Mouse (Mus musculus) gastrocnemius, adult 18-20 months (tissue): Measurements from ENCODE around the gene Usp46. TPM values are rescaled to one million over a fixed set of nuclear protein-coding genes. Genes with fewer than 3 reads are reported as not detected.
"Not testable (repeated sequence)": the region's sequence is repeated elsewhere in the genome, so short reads cannot be mapped to it uniquely, and the experiment has no call there.

ENCODE experiments used
- DNase-seq: peaks from one replicate; pipeline ENCODE4 v3.0.0; 2021; ENCODE audit warnings: low spot score
- total RNA-seq, 2 experiments: library from RNA; stranded (reverse); gene quantifications; 2 replicates each; pipeline ENCODE4 v1.2.3; 2021

The Usp46 gene
- total RNA-seq, 2 experiments from 2014 or later: 10.4 to 16.0 TPM

DNA sequence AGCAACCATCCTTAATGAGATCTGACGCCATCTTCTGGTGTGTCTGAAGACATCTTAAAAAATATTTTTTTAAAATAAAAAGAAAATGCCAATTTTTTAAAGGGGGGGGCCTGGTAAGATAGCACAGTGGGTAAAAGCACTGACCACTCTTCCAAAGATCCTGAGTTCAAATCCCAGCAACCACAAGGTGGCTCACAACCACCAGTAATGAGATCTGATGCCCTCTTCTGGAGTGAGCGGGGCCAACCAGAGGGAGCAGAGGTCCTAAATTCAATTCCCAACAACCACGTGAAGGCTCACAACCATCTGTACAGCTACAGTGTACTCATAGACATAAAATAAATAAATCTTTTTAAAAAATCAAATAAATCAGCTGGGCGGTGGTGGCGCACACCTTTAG, 2.3 kb upstream of the Usp46 start:
- not testable (repeated sequence) for DNase-seq

DNA sequence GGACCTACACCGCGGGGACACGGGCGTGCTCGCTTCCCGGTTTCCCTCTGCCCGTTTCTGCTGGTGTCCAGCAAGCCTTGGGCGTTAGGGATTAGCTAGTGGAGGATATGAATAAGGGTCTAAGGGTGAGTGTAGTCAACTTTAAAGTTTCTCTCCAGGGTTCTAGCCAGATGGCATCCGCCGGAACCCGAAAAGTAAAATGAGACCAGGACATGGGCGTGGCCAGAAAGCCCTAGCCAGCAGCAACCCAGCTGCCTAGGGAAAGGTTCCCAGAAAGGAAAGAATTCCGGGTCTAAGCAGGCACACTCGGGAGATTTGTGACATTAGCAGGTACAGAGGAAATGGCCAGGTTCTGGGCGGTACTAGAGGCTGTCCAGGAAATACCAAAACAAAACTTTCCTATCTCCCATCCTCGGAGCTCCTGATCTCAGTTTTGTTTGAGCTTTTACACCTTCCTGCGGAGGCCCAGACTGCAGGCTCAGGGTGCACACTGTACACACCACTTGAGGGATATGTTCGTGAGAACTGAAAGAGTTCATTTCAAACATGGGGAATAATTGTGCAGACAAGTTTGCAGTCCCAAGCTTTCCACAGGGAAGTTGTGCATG, 587 bp upstream of the Usp46 start:
- DNase-seq: peak; percentile 80

DNA sequence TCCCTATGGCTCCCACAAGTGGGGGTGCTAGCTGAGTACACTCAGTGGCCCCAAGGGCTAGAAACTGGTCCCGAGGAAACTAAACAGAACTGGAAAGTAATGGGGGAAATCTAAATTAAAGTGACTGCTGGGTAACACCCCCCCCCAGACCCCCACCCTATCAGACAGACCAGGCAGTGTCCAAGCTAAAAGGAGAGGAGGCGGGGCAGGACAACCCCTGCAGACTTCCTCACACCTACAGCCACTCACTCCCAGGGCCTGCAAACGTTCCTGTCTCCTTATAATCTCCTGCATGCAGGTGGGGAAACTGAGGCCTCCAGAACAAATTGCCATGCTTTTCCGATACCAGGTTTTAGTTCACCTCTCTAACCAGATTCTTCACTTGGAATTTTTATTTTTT, 885 bp downstream of the Usp46 start:
- DNase-seq: no peak

DNA sequence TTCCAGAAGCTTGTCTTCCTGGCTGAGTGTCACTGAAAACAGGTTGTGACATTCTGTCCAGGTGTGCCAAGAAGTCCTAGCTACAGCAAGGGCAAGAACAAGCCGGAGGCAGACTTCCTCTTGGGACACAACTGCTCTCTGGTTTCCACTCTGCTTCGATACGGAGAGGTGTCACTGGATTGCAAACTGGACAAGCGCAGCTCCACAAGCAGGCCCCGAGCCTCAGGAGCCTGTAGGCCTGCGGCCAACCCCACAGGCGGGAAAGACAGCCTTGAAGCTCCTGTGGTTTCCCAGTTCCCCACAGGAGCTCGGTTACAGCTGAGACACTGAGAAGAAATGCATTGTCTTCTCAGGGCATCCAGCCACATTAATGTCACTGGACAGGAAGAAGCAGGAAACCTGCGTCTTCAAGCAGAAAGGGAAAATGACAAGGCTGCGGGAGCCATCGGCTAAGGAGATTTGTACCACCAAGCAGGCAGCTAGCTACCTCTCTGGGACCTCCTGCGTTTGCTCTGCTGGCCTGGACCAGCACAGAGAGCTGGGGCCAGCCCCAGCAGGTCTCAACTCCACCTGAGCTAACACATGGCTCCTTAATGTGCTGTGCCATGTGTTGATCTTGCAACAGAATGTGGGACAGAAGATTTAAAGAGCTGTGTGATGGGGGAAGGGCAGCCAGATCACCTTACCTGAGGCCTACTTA, 1.7 kb downstream of the Usp46 start:
- no peak for DNase-seq

DNA sequence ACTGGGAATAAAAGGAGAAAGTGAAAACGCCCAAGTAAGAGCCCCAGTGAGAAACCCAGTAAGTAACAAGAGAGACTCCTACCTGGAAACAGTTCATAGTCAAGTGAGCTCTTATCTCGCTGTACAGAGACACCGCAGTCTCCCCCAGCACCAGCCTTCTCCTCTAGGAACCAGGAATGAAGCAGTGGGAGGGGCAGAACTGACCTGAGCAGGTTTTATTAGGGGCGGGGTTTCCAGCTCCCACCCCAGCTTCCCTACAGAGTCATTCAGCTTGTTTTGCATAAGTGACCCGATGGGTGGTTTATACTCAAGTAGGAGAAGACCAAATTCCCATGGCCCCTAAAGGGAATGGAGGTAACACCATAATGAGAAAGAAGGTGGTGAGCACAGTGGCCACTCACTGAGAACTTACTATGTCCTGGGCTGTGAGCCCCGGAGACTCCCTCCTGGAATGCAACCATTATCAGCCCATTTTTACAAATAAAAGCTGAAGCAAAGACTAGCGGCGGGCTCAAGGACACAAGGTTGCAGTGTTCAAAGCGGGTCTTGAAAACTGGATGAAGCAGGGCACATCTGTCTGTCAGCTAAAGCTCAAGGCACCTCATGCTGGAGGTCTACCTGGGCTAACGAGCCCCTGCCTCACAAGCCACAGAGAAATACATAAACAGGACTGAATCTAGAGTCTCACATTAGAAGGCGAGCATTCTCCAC, 2.5 kb downstream of the Usp46 start:
- DNase-seq: no peak

DNA sequence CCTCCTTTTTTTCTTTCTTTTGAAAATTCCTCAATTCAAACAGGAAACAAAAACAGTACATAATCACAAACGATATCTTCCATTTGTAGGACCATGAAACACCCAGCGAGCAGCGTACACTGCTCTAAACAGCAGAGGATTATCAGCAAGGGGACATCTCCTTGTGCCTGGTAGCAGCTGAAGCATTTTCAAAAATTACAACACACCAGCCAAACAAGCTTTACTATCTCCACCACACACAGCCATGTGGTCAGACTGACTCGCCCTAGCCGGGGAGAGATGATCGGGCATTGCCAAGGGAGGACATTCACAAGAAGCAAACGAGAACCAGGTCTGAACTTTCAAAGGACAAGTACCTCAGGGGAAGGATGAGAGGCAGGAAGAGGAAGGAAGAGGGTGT, 3.4 kb downstream of the Usp46 start:
- no peak for DNase-seq

DNA sequence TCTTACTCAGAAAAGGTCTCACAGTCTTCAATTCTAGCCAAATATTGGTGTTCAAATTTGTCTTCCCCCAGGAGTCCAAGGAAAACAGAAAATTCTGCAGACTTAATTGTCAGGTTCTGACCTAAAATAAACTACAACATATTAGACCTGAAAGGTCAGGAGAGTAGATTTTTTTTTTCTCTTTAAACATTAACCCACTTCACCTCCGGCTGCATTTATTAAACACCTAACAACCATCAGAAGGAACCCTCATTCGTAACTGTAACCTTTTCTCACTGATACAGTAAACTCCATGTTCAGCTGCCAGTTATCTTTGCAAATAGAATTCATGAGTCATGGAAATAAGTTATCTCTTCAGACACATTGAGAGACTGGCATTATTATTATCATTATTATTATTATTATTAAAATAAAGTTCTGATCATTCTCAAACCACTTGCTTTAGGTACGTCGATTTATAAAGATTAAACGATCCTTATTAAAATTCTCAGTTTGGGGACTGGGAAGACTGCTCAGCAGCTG, 4.9 kb downstream of the Usp46 start:
- no peak for DNase-seq

DNA sequence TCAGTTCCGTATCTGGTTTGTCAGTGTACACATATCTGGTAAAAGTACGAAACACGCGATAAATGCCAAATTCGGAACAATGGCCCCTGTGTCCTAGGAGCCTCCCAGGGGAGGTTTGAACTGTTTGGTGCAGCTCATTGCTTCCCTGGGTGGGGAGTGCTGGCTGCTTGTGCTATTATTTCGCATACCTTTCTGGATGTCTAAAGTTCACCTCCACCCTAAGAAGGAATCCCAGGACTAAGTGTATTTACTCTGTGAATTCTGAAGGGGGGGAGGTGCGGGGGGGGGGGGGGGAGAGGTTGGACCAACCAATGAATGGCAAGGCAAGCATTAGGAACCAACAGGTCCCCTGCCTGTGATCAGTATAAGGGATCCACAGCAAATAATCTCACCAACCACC, 6.0 kb downstream of the Usp46 start:
- DNase-seq: no peak

DNA sequence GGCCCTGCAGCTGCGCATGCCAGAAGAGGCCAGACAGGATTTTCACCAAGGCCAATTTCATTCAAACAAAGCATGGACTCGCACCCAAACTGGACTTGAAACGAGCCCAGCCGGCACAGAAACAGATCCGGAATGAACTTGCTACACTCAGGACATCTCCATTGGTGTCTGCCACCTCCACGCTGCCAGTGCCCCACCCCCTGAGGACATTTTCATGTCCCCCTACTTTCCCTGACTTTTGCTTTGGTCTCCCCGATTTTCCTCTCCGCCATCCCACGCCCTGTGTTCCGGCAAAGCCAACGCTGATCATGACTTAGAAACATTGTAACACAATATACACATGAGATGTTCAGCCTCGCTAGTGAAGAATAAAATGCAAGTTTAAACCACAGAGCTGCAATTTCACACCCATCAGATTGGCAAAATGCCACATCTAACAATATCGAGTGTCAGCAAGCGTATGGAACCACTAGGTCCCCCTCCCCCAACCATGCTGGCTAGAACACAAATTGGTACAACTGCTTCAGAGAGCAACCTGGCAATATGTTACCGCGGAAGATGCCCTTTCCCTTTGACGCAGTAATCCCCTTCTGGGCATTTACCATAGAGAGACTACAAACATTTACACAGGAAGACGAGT, 6.7 kb downstream of the Usp46 start:
- no peak for DNase-seq

DNA sequence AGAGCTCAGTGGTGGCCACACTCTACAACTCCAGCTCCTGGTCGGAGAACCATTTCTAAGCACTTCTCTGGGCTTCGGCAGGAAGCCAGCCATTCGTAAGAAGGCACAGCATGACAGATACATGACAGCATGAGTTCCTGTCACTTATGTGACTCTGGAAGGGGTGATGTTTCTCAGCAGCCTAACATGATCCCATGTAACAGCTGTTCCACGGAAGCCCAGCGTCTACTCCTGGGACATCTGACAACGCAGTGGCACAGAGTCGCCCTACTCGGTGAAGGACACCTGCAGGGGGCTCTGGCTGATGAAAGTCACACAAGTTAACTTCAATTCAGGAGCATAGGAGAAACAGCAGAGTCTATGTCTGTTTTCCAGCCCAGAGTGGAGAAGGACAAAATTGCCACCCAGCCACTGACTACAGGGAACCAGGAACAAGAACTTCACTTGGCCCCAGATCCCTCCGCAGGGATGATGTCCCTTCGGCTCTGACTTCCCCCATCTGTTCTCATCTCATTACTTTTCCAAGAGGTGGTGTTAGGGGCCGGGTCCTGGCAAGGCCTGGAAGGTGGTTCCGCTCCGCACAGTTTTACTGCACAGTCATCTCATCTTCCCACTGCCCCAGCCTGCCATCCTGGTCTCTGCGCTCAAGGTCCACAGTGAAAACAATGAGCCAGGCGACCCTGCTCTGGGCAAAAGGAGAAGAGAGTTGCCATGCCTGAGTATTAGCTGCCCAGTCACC, 15.9 kb downstream of the Usp46 start:
- DNase-seq: no peak

DNA sequence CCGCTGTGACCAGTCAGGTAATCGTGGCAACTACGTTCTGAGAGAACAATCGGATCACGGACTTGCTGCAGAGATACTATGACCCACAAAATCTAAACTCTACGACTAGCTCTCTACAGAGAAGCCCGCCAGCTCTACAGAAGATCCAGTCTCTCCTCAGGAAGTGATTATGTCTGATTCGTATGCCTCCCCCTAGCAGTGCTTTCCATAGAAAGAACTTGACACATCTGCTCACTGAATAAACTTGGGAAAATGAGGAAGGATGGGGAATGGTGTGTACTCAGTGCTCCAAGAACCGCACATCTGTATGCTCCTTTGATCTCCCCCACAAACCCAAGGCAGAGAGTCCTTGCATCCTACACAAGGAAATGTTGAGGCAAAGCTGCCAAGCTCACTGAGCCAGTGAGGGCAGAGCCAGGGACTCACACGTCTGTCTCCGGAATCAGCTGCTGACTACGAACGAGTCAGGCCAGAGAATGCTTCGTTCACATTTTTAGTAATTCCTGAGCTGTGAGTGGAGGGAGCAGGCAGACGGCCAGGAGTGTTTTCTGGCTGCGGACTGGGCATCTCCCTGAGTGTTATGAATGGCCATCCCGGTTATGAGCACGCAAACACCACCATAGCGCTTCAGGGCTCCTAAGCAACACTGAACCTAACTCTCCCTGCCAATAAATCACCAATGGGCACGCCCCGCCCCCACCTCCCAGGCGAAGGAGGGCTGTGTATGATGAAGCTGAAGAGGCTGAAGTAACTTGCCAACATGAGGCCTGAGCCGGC, 16.6 kb downstream of the Usp46 start:
- no peak for DNase-seq

DNA sequence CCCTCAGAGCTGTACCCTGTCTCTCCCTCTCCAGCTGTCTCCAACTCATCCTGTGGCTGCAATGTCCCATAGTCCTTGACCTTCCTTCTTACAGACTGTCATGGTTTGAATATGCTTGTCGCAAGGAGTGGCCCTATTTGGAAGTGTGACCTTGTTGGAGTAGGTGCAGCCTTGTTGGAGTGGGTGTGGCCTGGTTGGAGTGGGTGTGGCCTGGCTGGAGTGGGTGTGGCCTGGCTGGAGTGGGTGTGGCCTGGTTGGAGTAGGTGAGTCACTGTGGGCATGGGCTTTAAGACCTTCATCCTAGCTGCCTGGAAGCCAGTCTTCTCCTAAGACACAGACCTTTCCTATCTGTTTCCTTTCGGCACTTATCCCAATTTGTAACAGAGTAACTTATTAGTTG, 17.3 kb downstream of the Usp46 start:
- DNase-seq: no peak

DNA sequence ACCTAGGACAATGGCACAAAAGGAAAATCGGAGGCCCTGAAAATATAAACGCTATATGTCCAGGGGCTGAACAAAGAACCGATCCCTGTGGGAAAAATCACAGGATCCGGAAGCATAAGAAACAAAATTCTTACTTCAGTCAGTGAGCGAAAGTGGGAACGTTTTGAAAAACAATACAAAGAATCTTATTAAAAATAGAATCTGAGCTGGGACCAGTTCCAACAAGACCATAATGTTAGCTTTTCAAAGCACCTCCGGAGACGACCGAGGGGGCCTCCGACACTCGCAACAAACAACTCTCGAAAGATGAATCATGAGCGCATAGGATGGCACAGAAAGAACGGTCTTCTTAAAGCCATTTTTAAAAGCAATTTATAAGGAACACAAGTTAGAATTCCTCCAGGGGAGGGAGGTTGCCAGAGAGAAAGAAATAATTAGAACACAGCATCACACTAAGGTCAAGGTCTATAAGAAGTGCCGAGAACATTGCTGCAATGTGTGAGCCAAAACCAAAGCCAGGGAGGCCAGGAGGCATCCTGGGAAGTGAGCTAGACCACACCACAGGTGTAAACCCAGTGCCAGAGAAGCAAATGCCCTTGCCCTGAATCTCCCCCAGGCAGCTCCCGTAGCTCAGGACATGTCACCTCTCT, 19.3 kb downstream of the Usp46 start:
- DNase-seq: no peak

DNA sequence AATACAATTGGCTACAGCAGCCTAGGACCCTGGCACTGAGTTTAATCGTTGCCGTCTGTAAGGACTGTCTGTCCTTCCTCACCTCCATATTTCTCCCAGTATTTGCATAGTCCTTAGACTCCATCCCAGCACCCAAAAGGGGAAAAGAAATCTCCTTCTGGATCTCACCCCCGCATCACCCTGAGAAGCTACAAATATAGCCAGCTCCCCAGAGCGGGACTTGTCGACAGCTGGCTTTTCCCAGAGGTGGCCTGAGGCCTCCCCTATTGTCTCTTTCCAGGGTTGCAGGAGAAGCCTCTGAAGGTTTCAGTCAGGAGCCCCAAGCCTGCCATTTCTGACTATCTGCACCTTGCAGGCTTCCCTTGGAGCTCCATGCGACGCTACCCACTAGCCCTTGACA, 23.6 kb downstream of the Usp46 start:
- no peak for DNase-seq

DNA sequence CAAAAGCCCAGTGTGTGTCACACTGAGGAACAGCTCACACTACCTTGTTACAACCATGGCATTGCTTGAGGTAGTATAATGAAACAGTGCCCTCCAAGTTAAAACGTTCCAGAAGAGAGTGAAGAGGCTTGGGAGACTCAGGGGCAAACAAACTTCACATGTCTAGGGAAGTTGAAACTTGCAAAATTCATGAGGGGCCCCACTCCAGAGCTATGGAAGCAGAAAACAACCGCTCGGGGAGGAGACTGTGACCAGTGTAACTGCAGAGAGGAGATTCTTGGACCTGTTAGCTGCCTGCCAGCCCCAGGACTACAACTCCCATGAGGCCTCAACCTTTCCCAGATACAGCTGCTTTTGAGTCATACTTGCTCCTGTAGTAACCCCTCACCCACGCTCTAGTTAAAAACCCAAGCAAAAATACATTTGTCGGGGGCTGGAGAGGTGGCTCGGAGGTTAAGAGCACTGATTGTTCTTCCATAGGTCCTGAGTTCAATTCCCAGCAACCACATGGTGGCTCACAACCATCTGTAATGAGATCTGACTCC, 25.4 kb downstream of the Usp46 start:
- no peak for DNase-seq

DNA sequence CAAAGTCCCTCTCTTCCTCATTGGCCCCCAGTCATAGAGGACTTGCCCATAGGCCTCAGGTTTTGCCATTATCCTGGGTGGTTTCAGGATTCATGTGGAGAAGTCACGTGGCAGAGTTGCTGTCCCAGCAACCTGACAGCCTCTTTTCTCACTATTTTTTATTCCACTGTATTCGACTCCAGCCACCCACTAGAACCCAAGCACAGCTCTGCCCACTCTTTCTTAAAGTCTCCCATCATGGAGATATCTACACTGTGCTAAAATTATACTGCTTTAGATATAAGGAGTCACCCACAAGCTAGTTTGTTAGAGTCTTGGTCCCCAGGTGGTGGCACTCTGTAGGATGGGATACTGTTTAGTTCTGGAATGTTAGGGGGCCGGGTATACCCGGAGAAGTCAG, 27.7 kb downstream of the Usp46 start:
- DNase-seq: no peak

DNA sequence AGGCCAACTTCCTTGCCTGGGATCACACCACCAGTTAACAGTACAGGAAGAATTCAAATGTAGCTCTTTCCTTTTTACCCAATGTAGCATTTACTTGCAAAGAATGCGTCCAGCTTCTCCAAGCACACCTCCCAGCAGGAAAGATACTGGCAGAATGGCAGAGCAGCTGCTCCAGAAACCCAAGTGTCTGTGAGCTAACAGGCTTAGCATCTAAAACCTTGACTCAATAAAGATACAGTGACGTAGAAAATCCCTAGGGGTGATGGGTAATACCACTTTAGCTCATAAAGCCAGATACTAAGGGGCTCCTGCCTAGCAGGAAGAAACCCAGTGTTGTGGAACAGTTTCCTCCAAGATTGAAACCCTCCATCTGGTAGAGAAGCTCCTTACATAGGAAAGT, 32.8 kb downstream of the Usp46 start:
- DNase-seq: no peak

DNA sequence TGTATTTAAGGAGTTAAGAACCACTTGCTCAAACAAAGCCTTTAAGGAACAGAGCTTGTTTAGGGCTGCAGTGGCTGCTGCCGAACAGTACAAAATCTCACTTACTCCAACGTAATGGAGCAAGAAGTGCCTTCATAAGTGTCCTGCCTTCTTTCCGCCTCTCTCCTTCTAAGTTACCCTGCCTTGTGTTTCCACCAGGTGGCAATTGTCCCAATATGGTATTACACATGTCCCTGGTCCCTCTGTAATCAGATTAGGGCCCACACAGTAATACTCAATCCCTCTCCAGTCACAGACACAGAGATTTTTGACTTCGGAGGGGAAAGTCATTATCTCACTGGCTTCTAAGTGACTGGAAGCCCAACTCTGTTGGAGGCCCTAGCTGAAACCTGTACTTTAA, 34.1 kb downstream of the Usp46 start:
- no peak for DNase-seq

DNA sequence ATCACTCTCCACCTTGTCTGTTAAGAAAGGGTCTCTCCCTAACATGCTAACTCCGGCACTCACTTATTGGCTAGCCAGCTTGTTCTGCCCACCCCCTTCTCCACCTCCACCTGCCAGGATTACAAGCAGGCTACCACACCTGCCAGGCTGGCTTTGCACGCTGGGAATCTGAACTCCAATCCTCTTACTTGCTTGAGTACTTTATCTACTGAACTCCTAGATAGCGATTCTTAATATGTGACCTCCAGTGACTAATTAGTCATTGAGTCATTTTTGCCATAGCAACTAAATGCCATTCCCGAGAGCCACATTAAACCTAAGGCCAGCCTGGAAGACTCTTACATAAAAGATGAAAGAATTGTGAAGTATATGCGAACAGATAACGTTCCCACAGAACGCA, 38.4 kb downstream of the Usp46 start:
- no peak for DNase-seq
